Mouse (Mus musculus) testis, adult 2 months (tissue): ENCODE data around the gene Slc29a3. TPM values are rescaled to one million over a fixed set of nuclear protein-coding genes. Genes with fewer than 3 reads are reported as not detected.

Source experiments
- H3K27ac ChIP-seq: fragments of 200-500 bp; 2 replicates; pipeline ENCODE4 v1.5.1; 2012; ENCODE audit warnings: low read depth, low read length; ENCODE audit not compliant: control insufficient read depth, insufficient read depth
- H3K27me3 ChIP-seq: fragments of 200-500 bp; 2 replicates; pipeline ENCODE4 v1.6.1; 2012; ENCODE audit warnings: mild to moderate bottlenecking, low read length, moderate library complexity; ENCODE audit not compliant: control insufficient read depth, insufficient read depth
- H3K36me3 ChIP-seq: fragments of 200-500 bp; 2 replicates; pipeline ENCODE4 v1.6.1; 2012; ENCODE audit warnings: mild to moderate bottlenecking, low read length; ENCODE audit not compliant: control insufficient read depth, insufficient read depth
- H3K4me1 ChIP-seq: fragments of 200-500 bp; 2 replicates; pipeline ENCODE4 v1.6.1; 2012; ENCODE audit warnings: low read length; ENCODE audit not compliant: control insufficient read depth, insufficient read depth
- H3K4me3 ChIP-seq: fragments of 200-500 bp; 2 replicates; pipeline ENCODE4 v1.5.1; 2012; ENCODE audit warnings: low read depth, mild to moderate bottlenecking, low read length, moderate library complexity, mixed read lengths; ENCODE audit not compliant: control insufficient read depth
- CTCF ChIP-seq: fragments of 200-500 bp; IDR thresholded peaks from 2 replicates; pipeline ENCODE4 v1.5.1; 2012; ENCODE audit warnings: low read depth, mild to moderate bottlenecking, inconsistent platforms, low read length, moderate library complexity; ENCODE audit not compliant: control insufficient read depth, insufficient read depth, insufficient replicate concordance
- POLR2A ChIP-seq: fragments of 200-500 bp; IDR thresholded peaks from 2 replicates; pipeline ENCODE4 v1.6.1; 2012; ENCODE audit warnings: low read depth, mild to moderate bottlenecking, inconsistent platforms, low read length, moderate library complexity; ENCODE audit not compliant: control insufficient read depth
- polyA plus RNA-seq: library from polyadenylated mRNA; depleted of rRNA; stranded (reverse); fragments of >200 nt; gene quantifications from 2 replicates; pipeline ENCODE4 v1.2.3, GENCODE M21; 2012; rRNA removed

Slc29a3 gene
- polyA plus RNA-seq, 1 experiment = 66.3 TPM

- H3K36me3 ChIP-seq = no peaks in the 10 kb centered on the region
- H3K27ac ChIP-seq = no peak overlapping the region
- H3K4me3 ChIP-seq = no peak overlapping the region
- TF ChIP-seq POLR2A = no peak
- TF ChIP-seq CTCF = no peak
- no peaks in the 10 kb centered on the region for H3K4me1 ChIP-seq
- no peaks in the 10 kb centered on the region for H3K27me3 ChIP-seq
These were observed 84.0 kb downstream of the Slc29a3 start for GRCm38 (mm10) chr10:60668591-60668990.

Other genes starting within 250 kb of the Slc29a3 start
- 34.4 and 37.4 TPM in 2 replicates for gene Cdh23, start 56.3 kb downstream of the Slc29a3 start, polyA plus RNA-seq
- 0.86 and 1.2 TPM in 2 replicates for gene Unc5b, start 78.8 kb upstream of the Slc29a3 start, polyA plus RNA-seq